Mouse (Mus musculus) CD4-positive, CD25-positive, alpha-beta regulatory T cell, adult 4 months (primary cell): ENCODE results near the gene Cacna2d4. TPM values are rescaled to one million over a fixed set of nuclear protein-coding genes. Genes with fewer than 3 reads are reported as not detected.
"Not testable (repeated sequence)": the region's sequence is repeated elsewhere in the genome, so short reads cannot be mapped to it uniquely, and the experiment has no call there.

ENCODE experiments used
- ATAC-seq: one replicate; pipeline ENCODE4 v1.8.0; 2017
- polyA plus RNA-seq, 2 experiments: library from polyadenylated mRNA; unstranded; fragments of 100-300 nt; shearing (Covaris generic); gene quantifications; one replicate each; pipeline ENCODE4 v1.2.1; 2017

Gene Cacna2d4
- polyA plus RNA-seq, 2 experiments from 2014 or later: 13.5 to 16.6 TPM

GRCm38 (mm10) chr6:119348234-119348633 lies 111.9 kb downstream of the Cacna2d4 start:
- peak; percentile 73 for ATAC-seq

GRCm38 (mm10) chr6:119350703-119351198 lies 114.4 kb downstream of the Cacna2d4 start:
- no peak for ATAC-seq

- ATAC-seq: no peak
Measured at GRCm38 (mm10) chr6:119351656-119352055, 115.3 kb downstream of the Cacna2d4 start.

- ATAC-seq: no peak
Measured at GRCm38 (mm10) chr6:119352501-119352900, 116.2 kb downstream of the Cacna2d4 start.

GRCm38 (mm10) chr6:119358020-119358571 lies 121.8 kb downstream of the Cacna2d4 start:
- ATAC-seq: no peak

GRCm38 (mm10) chr6:119360250-119360649 lies 123.9 kb downstream of the Cacna2d4 start:
- ATAC-seq: not testable (repeated sequence)

- ATAC-seq: no peak
Measured at GRCm38 (mm10) chr6:119360925-119361702, 124.8 kb downstream of the Cacna2d4 start.

- ATAC-seq: no peak
Measured at GRCm38 (mm10) chr6:119363593-119363992, 127.3 kb downstream of the Cacna2d4 start.

- peak; percentile 66 for ATAC-seq
Measured at GRCm38 (mm10) chr6:119366800-119367199, 130.5 kb downstream of the Cacna2d4 start.

- ATAC-seq: no peak
Measured at GRCm38 (mm10) chr6:119367382-119367781, 131.1 kb downstream of the Cacna2d4 start.

GRCm38 (mm10) chr6:119371624-119372023 lies 135.3 kb downstream of the Cacna2d4 start:
- no peak for ATAC-seq

GRCm38 (mm10) chr6:119372237-119372636 lies 135.9 kb downstream of the Cacna2d4 start:
- ATAC-seq: no peak

- no peak for ATAC-seq
Measured at GRCm38 (mm10) chr6:119373000-119373705, 136.8 kb downstream of the Cacna2d4 start.

- no peak for ATAC-seq
Measured at GRCm38 (mm10) chr6:119375035-119375434, 138.7 kb downstream of the Cacna2d4 start.

GRCm38 (mm10) chr6:119377613-119378012 lies 141.3 kb downstream of the Cacna2d4 start:
- ATAC-seq: peak; percentile 96

GRCm38 (mm10) chr6:119378631-119379030 lies 142.3 kb downstream of the Cacna2d4 start:
- no peak for ATAC-seq

- ATAC-seq: no peak
Measured at GRCm38 (mm10) chr6:119385668-119386067, 149.3 kb downstream of the Cacna2d4 start.

- ATAC-seq: peak; percentile 5
Measured at GRCm38 (mm10) chr6:119386421-119386820, 150.1 kb downstream of the Cacna2d4 start.

- peak; percentile 30 for ATAC-seq
Measured at GRCm38 (mm10) chr6:119386821-119387220, 150.5 kb downstream of the Cacna2d4 start.

- no peak for ATAC-seq
Measured at GRCm38 (mm10) chr6:119387801-119388649, 151.7 kb downstream of the Cacna2d4 start.

GRCm38 (mm10) chr6:119388650-119389012 lies 152.3 kb downstream of the Cacna2d4 start:
- peak; percentile 95 for ATAC-seq

GRCm38 (mm10) chr6:119389089-119389488 lies 152.8 kb downstream of the Cacna2d4 start:
- no peak for ATAC-seq
